Comparison of ENCODE assay signal across 8 mouse cellular contexts in the genomic region with DNA sequence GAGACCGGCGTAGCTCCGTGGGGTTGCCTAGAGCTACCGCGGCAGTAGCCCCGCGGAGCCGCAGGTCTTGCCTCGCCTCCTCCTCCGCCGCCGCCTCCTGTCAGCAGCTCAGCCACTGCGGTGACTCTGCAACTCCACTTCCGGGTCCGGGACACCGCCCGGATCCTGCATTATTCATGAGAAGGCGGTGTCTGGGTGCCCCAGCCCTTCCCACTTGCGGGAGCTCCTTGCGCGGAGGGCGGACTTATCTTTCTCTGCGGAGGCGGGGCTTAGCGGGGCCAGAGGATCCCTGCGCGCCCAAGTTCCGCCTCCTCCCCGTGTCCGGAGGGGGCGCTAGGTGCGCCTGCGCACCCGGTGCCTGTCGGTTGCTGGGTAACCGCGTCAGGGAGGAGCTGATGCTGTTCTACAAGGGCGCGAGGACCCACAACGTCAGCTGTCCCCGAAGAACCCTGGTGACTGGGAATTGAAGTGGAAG. TPM values are rescaled to one million over a fixed set of nuclear protein-coding genes. Genes with fewer than 3 reads are reported as not detected.
DNase-seq lines count a peak whose midpoint lies in the region; ATAC-seq and TF ChIP-seq lines count a peak whose summit lies in the region.

TSS of gene Fam219a (minus strand) at position 128 of the 475 bp plus-strand sequence.
TSS of gene Dnaic1 (plus strand) at position 365 of the 475 bp plus-strand sequence.

- H3K9me3 ChIP-seq in megakaryocyte, embryonic 14.5 days: no peaks in the 10 kb centered on the region

- H3K27ac ChIP-seq in cortical plate, adult 2 months (ENCODE audit: insufficient read depth, low read length): peak within 1 kb of the TSS; percentile 84

- TF ChIP-seq POLR2A in cortical plate, adult 2 months (IDR thresholded peaks at IDR 0.05; ENCODE audit: extremely low read depth, insufficient read depth, low read length): peak; percentile 94

- H3K27me3 ChIP-seq in megakaryocyte, embryonic 14.5 days (replicated peaks): peaks cover 50% of the 10 kb centered on the region

- TF ChIP-seq CTCF in cortical plate, adult 2 months (IDR thresholded peaks at IDR 0.05; ENCODE audit: extremely low read depth, insufficient read depth, low read length): 0 out of 2 replicates have a peak, but pooled peaks have one; percentile 3

- ATAC-seq in activated CD4-positive, CD25-positive, alpha-beta regulatory T cell, adult 4 months: peak; percentile 98

- peak within 1 kb of the TSS; percentile 96 for H3K4me3 ChIP-seq in cortical plate, adult 2 months (ENCODE audit: insufficient read depth, low read length)
- H3K4me3 ChIP-seq in megakaryocyte, embryonic 14.5 days (replicated peaks): peak within 1 kb of the TSS; percentile 94

- peaks cover 10% of the 10 kb centered on the region for H3K4me1 ChIP-seq in cortical plate, adult 2 months (ENCODE audit: control insufficient read depth, insufficient read depth, low read length)
- H3K4me1 ChIP-seq in megakaryocyte, embryonic 14.5 days: peaks cover 19% of the 10 kb centered on the region

- H3K36me3 ChIP-seq in megakaryocyte, embryonic 14.5 days (replicated peaks; ENCODE audit: low read length): no peaks in the 10 kb centered on the region

- peak; percentile 97 to 99 for DNase-seq in gastrocnemius, adult 8-10 months (ENCODE audit: low spot score in 2 of 2)
- peak; percentile 82 for DNase-seq in hindlimb bud, embryonic 11.5 days (ENCODE audit: extremely low spot score, low read depth, low spot score)
- peak; percentile 92 to 99 for DNase-seq in left cerebral cortex, adult 8-10 months (ENCODE audit: low spot score in 2 of 2)
- peak; percentile 99 for DNase-seq in right cerebral cortex, postnatal 10 days (ENCODE audit: low spot score in 2 of 2)
- peak; percentile 96 for DNase-seq in urinary bladder, postnatal 25 days (ENCODE audit: low spot score)

RNA-seq across cellular contexts. Expression of gene Fam219a, which starts in this region (rescaled TPM):
- polyA plus RNA-seq in activated CD4-positive, CD25-positive, alpha-beta regulatory T cell, adult 4 months (2017; shearing (Covaris generic)): under 1 TPM; 0.18 to 0.29 TPM
- 159 and 165 TPM in 2 replicates for polyA plus RNA-seq in cortical plate, adult 2 months (2012; rRNA removed)
- total RNA-seq in gastrocnemius, adult 8-10 months (2022): 10 to 100 TPM; 19.1 to 29.8 (median 24.0) TPM
- 100 to 1,000 TPM; 201 to 205 (median 202) TPM for total RNA-seq in left cerebral cortex, adult 8-10 months (2022)
- polyA plus RNA-seq in megakaryocyte, embryonic 14.5 days (2012; ENCODE audit: insufficient read depth, low replicate concordance): 13.5 and 35.8 TPM in 2 replicates

RNA-seq across cellular contexts. Expression of gene Dnaic1, which starts in this region (rescaled TPM):
- not detected for polyA plus RNA-seq in activated CD4-positive, CD25-positive, alpha-beta regulatory T cell, adult 4 months (2017; shearing (Covaris generic))
- polyA plus RNA-seq in cortical plate, adult 2 months (2012; rRNA removed): 9.8 and 12.5 TPM in 2 replicates
- total RNA-seq in gastrocnemius, adult 8-10 months (2022): 1 to 10 TPM in 1 of 4 experiments, under 1 TPM in 2, not detected in 1; 0.88 to 1.1 (median 0.94) TPM
- total RNA-seq in left cerebral cortex, adult 8-10 months (2022): 10 to 100 TPM in 1 of 4 experiments, 1 to 10 TPM in 3; 7.7 to 11.7 (median 9.6) TPM
- polyA plus RNA-seq in megakaryocyte, embryonic 14.5 days (2012; ENCODE audit: insufficient read depth, low replicate concordance): not detected in 2 replicates

Comparison
In these comparisons a context has a peak if more than half of its experiments do, and no peak if none do; other contexts are left out.
1. Peak in every context shown above with its lines: DNase-seq, ATAC-seq, H3K4me3 ChIP-seq and H3K27ac ChIP-seq.
2. RNA of gene Fam219a (total RNA-seq): 201 to 205 TPM in left cerebral cortex, adult 8-10 months; 19.1 to 29.8 TPM in gastrocnemius, adult 8-10 months; every median in the first group is over 4 times any median in the second.
3. RNA of gene Dnaic1 (total RNA-seq): 7.7 to 11.7 TPM in left cerebral cortex, adult 8-10 months; 0.88 to 1.1 TPM in gastrocnemius, adult 8-10 months; every median in the first group is over 4 times any median in the second.
4. RNA of gene Fam219a (polyA plus RNA-seq): 159 to 165 TPM in cortical plate, adult 2 months and 13.5 to 35.8 TPM in megakaryocyte, embryonic 14.5 days; 0.18 to 0.29 TPM in activated CD4-positive, CD25-positive, alpha-beta regulatory T cell, adult 4 months; every median in the first group is over 10 times any median in the second.
5. RNA of gene Dnaic1 (polyA plus RNA-seq): 9.8 to 12.5 TPM in cortical plate, adult 2 months; not detected in activated CD4-positive, CD25-positive, alpha-beta regulatory T cell, adult 4 months and not detected in megakaryocyte, embryonic 14.5 days; every median in the first group is over 10 times any median in the second.
6. Peak in ATAC-seq in activated CD4-positive, CD25-positive, alpha-beta regulatory T cell, adult 4 months; RNA of the genes that start here not detected or under 1 TPM.